Mouse (Mus musculus) forebrain, embryonic 12.5 days (tissue): Measurements from ENCODE around the gene Sel1l3. TPM values are rescaled to one million over a fixed set of nuclear protein-coding genes. Genes with fewer than 3 reads are reported as not detected.

Experiments
- ATAC-seq: fragments of 200-750 bp; cut with Nextera tagmentation; 2 replicates; pipeline ENCODE4 v1.8.0; 2017; ENCODE audit warnings: moderate TSS enrichment; ENCODE audit not compliant: low FRiP score
- H3K27ac ChIP-seq: fragments of 300-500 bp; sonication (generic); 2 replicates; pipeline ENCODE4 v1.5.1; 2016; ENCODE audit warnings: mild to moderate bottlenecking
- H3K27me3 ChIP-seq: fragments of 300-500 bp; sonication (generic); 2 replicates; pipeline ENCODE4 v1.6.1; 2016; ENCODE audit warnings: mild to moderate bottlenecking
- H3K36me3 ChIP-seq: fragments of 300-500 bp; sonication (generic); replicated peaks from 2 replicates; pipeline ENCODE4 v1.6.1; 2016; ENCODE audit warnings: mild to moderate bottlenecking
- H3K4me1 ChIP-seq: fragments of 300-500 bp; sonication (generic); 2 replicates; pipeline ENCODE4 v1.6.1; 2016
- H3K4me2 ChIP-seq: fragments of 300-500 bp; sonication (generic); 2 replicates; pipeline ENCODE4 v1.6.1; 2016; ENCODE audit warnings: mild to moderate bottlenecking, moderate library complexity
- H3K4me3 ChIP-seq: fragments of 300-500 bp; sonication (generic); replicated peaks from 2 replicates; pipeline ENCODE4 v1.5.1; 2016; ENCODE audit warnings: mild to moderate bottlenecking
- H3K9ac ChIP-seq: fragments of 300-500 bp; sonication (generic); 2 replicates; pipeline ENCODE4 v1.6.1; 2016; ENCODE audit warnings: mild to moderate bottlenecking
- H3K9me3 ChIP-seq: fragments of 300-500 bp; sonication (generic); 2 replicates; pipeline ENCODE4 v1.6.1; 2016
- whole genome bisulfite sequencing: fragments of 180-500 bp; shearing (Covaris S2); methylation state at CpG from one replicate; pipeline ENCODE4 v1.1.7; 2016; 5-methylcytosine and 5-hydroxymethylcytosine counted together
- polyA plus RNA-seq: library from polyadenylated mRNA; unstranded; fragments of >200 nt; fragmentation: Nextera tagmentation; extraction: Ambion mirVana; gene quantifications from 2 replicates; pipeline ENCODE4 v1.2.1, GENCODE M21; 2016

Sel1l3 gene
- polyA plus RNA-seq, 1 experiment from 2014 or later = 9.7 TPM

DNA sequence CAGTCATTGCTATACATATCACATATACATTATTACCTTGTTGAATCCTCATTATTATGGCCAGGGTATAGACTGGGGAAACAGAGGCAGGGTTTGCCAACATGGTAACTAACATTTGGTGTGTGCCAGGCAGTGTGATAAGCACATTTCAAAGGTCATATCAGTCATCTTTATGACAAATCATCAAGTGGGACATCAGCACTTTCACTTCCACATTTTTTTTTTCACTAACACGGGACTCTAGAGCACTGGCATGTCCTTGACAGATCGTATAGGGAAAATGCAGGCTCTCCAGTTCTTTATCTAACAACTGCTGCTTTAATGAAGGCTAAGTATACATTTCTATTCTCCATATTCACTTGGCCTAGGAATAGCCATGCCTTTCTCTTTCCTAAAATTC, 25.1 kb downstream of the Sel1l3 start:
- Histone ChIP-seq H3K9ac (no peak overlapping the region), H3K9me3 (no peaks in the 10 kb centered on the region), H3K27me3 (0 out of 2 replicates have a peak, but pooled peaks cover 8% of the 10 kb centered on the region), H3K27ac (no peak overlapping the region), H3K36me3 (no peaks in the 10 kb centered on the region), H3K4me2 (no peak overlapping the region), H3K4me1 (peaks cover 23% of the 10 kb centered on the region; the same call in 1 of the 2 replicates), H3K4me3 (no peak overlapping the region)
- 78% methylated on average over 2 of the region's 2 CpGs for WGBS
- no peak for ATAC-seq

GRCm38 (mm10) chr5:53187245-53187644, 26.5 kb downstream of the Sel1l3 start:
- Histone ChIP-seq H3K4me3 (no peak overlapping the region), H3K4me2 (no peak overlapping the region), H3K27me3 (0 out of 2 replicates have a peak, but pooled peaks cover 8% of the 10 kb centered on the region), H3K27ac (no peak overlapping the region), H3K4me1 (peaks cover 14% of the 10 kb centered on the region; the same call in 1 of the 2 replicates), H3K36me3 (no peaks in the 10 kb centered on the region), H3K9me3 (no peaks in the 10 kb centered on the region), H3K9ac (no peak overlapping the region)
- WGBS = 85% methylated on average over 10 of the region's 10 CpGs
- ATAC-seq = no peak

DNA sequence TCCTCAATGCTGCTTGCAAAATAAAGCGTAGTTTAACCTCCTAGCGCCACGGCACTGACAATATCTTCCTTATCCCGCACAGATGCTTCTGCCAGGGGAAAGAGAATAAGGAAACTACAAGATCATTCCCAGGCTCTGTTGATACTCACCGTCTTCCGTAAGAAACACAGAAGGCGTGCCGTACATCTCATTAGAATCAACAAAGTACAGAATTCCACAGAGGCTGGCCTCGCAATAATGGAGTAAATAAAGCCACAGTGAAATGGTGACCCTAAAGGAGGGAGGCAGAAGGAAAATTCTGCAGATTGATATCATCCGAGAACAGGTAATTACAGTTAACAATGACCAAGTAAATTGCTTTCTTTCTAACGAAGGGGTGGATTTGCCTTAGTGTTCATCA, 27.9 kb downstream of the Sel1l3 start:
- 23% methylated on average over 11 of the region's 11 CpGs for WGBS
- Histone ChIP-seq H3K4me1 (peaks cover 14% of the 10 kb centered on the region; the same call in 1 of the 2 replicates), H3K36me3 (no peaks in the 10 kb centered on the region), H3K9ac (no peak overlapping the region), H3K9me3 (no peaks in the 10 kb centered on the region), H3K4me2 (peak overlapping the region; percentile 17; the same call in 1 of the 2 replicates), H3K27me3 (0 out of 2 replicates have a peak, but pooled peaks cover 5% of the 10 kb centered on the region), H3K27ac (no peak overlapping the region), H3K4me3 (no peak overlapping the region)
- 0 out of 2 replicates have a peak, but pooled peaks have one; percentile 30 for ATAC-seq

GRCm38 (mm10) chr5:53179965-53180364, 33.8 kb downstream of the Sel1l3 start:
- no peak overlapping the region for H3K4me3 ChIP-seq
- H3K36me3 ChIP-seq = no peaks in the 10 kb centered on the region; the same call in 1 of the 2 replicates
- H3K9ac ChIP-seq = no peak overlapping the region
- H3K4me1 ChIP-seq = 0 out of 2 replicates have a peak, but pooled peaks cover 3% of the 10 kb centered on the region
- no peak overlapping the region for H3K27ac ChIP-seq
- ATAC-seq = no peak
- H3K27me3 ChIP-seq = 0 out of 2 replicates have a peak, but pooled peaks cover 6% of the 10 kb centered on the region
- no peaks in the 10 kb centered on the region for H3K9me3 ChIP-seq
- WGBS = 83% methylated on average over 5 of the region's 5 CpGs
- H3K4me2 ChIP-seq = no peak overlapping the region

- no peak overlapping the region for H3K27ac ChIP-seq
- no peaks in the 10 kb centered on the region for H3K9me3 ChIP-seq
- no peaks in the 10 kb centered on the region; the same call in 1 of the 2 replicates for H3K36me3 ChIP-seq
- WGBS = 55% methylated on average over 6 of the region's 6 CpGs
- 0 out of 2 replicates have a peak, but pooled peaks cover 9% of the 10 kb centered on the region for H3K27me3 ChIP-seq
- H3K4me3 ChIP-seq = no peak overlapping the region
- peaks cover 7% of the 10 kb centered on the region; the same call in 1 of the 2 replicates for H3K4me1 ChIP-seq
- H3K4me2 ChIP-seq = no peak overlapping the region
- ATAC-seq = no peak
- H3K9ac ChIP-seq = no peak overlapping the region
Measured at GRCm38 (mm10) chr5:53176703-53177102, 37.0 kb downstream of the Sel1l3 start.

DNA sequence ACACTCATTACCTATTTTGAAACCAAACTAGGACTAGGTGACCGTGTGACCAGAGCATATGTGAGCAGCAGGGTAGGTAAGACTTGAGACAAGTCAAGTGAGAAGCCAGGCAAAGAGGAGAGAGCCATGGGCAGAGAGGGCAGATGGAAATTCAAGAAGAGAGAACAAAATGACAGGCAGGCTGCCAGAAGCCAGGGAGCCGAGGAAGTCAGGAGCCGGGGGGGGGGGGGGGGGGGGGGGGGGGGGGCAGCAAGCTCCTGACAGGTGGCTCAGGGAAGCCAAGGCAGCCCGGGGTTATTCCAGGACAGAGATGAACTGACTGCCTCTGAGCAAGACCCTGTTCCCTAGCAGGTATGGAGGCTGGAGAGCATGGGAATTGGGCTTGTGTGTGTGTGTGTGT, 37.7 kb downstream of the Sel1l3 start:
- no peak overlapping the region for H3K27ac ChIP-seq
- 0 out of 2 replicates have a peak, but pooled peaks cover 9% of the 10 kb centered on the region for H3K27me3 ChIP-seq
- no peak for ATAC-seq
- no peak overlapping the region for H3K9ac ChIP-seq
- H3K4me1 ChIP-seq = peaks cover 7% of the 10 kb centered on the region; the same call in 1 of the 2 replicates
- 57% methylated on average over 2 of the region's 4 CpGs for WGBS
- no peaks in the 10 kb centered on the region; the same call in 1 of the 2 replicates for H3K36me3 ChIP-seq
- no peaks in the 10 kb centered on the region for H3K9me3 ChIP-seq
- no peak overlapping the region for H3K4me2 ChIP-seq
- H3K4me3 ChIP-seq = no peak overlapping the region

GRCm38 (mm10) chr5:53175195-53175594, 38.5 kb downstream of the Sel1l3 start:
- WGBS = 86% methylated on average over 3 of the region's 3 CpGs
- no peaks in the 10 kb centered on the region; the same call in 1 of the 2 replicates for H3K36me3 ChIP-seq
- ATAC-seq = no peak
- no peaks in the 10 kb centered on the region for H3K9me3 ChIP-seq
- no peak overlapping the region for H3K4me3 ChIP-seq
- no peak overlapping the region for H3K27ac ChIP-seq
- no peak overlapping the region for H3K9ac ChIP-seq
- peaks cover 7% of the 10 kb centered on the region; the same call in 1 of the 2 replicates for H3K4me1 ChIP-seq
- no peak overlapping the region for H3K4me2 ChIP-seq
- H3K27me3 ChIP-seq = 0 out of 2 replicates have a peak, but pooled peaks cover 3% of the 10 kb centered on the region

DNA sequence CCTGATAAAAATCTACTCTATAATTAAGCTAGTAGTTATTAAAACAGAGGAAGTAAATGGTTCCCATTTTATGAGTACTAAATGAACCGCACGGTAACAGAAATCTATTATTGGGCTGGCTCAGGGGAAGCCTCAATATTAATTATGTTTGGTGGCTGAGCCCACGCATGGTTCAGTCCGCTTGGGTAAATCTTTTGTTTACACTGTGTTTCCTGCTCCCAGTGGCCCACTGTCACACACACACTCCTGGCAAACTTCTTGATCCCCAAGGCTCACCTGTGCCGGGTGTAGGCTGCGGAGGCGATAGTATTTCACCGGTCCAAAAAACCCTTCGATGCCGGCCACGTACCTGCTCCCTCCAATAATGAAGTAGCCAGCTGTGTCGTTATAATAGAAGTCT, 39.3 kb downstream of the Sel1l3 start:
- Histone ChIP-seq H3K9ac (no peak overlapping the region), H3K27ac (no peak overlapping the region), H3K9me3 (no peaks in the 10 kb centered on the region), H3K27me3 (0 out of 2 replicates have a peak, but pooled peaks cover 3% of the 10 kb centered on the region), H3K36me3 (peaks cover 2% of the 10 kb centered on the region; the same call in 1 of the 2 replicates), H3K4me2 (no peak overlapping the region), H3K4me3 (no peak overlapping the region), H3K4me1 (peaks cover 7% of the 10 kb centered on the region; the same call in 1 of the 2 replicates)
- WGBS = 61% methylated on average over 12 of the region's 12 CpGs
- ATAC-seq = no peak

GRCm38 (mm10) chr5:53172908-53173307, 40.8 kb downstream of the Sel1l3 start:
- H3K4me2 ChIP-seq = no peak overlapping the region
- H3K4me3 ChIP-seq = no peak overlapping the region
- WGBS = 90% methylated on average over 7 of the region's 7 CpGs
- H3K9ac ChIP-seq = no peak overlapping the region
- no peak for ATAC-seq
- H3K4me1 ChIP-seq = peaks cover 6% of the 10 kb centered on the region; the same call in 1 of the 2 replicates
- no peaks in the 10 kb centered on the region for H3K9me3 ChIP-seq
- H3K27me3 ChIP-seq = 0 out of 2 replicates have a peak, but pooled peaks cover 3% of the 10 kb centered on the region
- H3K27ac ChIP-seq = no peak overlapping the region
- H3K36me3 ChIP-seq = peaks cover 5% of the 10 kb centered on the region

DNA sequence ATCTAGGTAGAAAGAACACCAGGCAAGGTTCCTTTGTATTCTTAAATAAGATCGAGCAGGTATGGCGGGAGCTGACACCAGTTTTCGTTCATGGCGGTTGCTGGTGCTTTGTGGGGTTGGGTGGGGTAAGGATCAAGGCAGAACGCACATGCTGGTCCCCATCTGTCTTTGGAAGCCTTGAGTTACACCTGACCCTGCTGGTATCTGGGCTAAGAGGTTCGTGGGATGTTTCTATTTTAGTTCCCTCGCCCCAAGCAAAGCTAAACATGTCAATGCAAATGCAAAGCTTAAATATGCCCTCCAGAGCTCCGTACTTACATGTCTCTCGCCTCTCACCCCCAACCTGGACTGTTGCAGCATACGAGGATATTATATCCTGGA, 41.5 kb downstream of the Sel1l3 start:
- ATAC-seq = no peak
- no peaks in the 10 kb centered on the region for H3K9me3 ChIP-seq
- H3K4me2 ChIP-seq = no peak overlapping the region

GRCm38 (mm10) chr5:53171611-53172255, 42.0 kb downstream of the Sel1l3 start:
- Histone ChIP-seq H3K27me3 (0 out of 2 replicates have a peak, but pooled peaks cover 4% of the 10 kb centered on the region), H3K9ac (no peak overlapping the region), H3K4me3 (no peak overlapping the region), H3K4me1 (peaks cover 4% of the 10 kb centered on the region; the same call in 1 of the 2 replicates), H3K4me2 (no peak overlapping the region), H3K9me3 (no peaks in the 10 kb centered on the region), H3K27ac (no peak overlapping the region), H3K36me3 (peaks cover 5% of the 10 kb centered on the region)
- no peak for ATAC-seq
- WGBS = 89% methylated on average over 6 of the region's 6 CpGs

More for the DNA sequence above, 41.5 kb downstream of the Sel1l3 start:
- WGBS = 90% methylated on average over 10 of the region's 10 CpGs
- no peak overlapping the region for H3K27ac ChIP-seq
- no peak overlapping the region for H3K9ac ChIP-seq
- H3K27me3 ChIP-seq = 0 out of 2 replicates have a peak, but pooled peaks cover 3% of the 10 kb centered on the region
- H3K4me3 ChIP-seq = no peak overlapping the region
- H3K4me1 ChIP-seq = peaks cover 4% of the 10 kb centered on the region; the same call in 1 of the 2 replicates
- H3K36me3 ChIP-seq = peaks cover 5% of the 10 kb centered on the region

DNA sequence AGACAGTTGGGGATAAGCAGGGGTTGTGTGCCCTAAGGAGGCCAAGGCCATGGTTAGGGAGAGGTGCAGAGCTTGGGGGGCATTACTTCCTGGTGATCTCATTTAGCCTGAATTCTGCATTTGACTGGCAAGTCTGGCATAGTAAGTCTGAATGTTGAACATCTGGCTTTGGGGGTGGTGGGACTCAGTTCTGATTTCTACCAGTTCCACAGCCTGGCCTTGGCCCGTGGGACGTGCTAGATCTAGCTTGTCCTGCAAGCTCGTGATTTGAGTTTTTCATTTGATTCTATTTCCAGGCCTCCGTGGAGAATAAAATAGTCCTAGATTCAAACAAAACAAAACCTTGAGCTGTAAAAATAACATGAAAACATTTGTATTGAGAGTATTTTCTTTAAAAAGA, 46.2 kb downstream of the Sel1l3 start:
- Histone ChIP-seq H3K27me3 (0 out of 2 replicates have a peak, but pooled peaks cover 5% of the 10 kb centered on the region), H3K4me3 (no peak overlapping the region), H3K4me2 (no peak overlapping the region), H3K4me1 (no peaks in the 10 kb centered on the region), H3K9ac (no peak overlapping the region), H3K27ac (no peak overlapping the region), H3K9me3 (no peaks in the 10 kb centered on the region), H3K36me3 (peaks cover 5% of the 10 kb centered on the region)
- WGBS = 89% methylated on average over 4 of the region's 4 CpGs
- no peak for ATAC-seq
